24 mouse cellular contexts compared by ENCODE assay signal in genomic region chr15:25353498-25353897, GRCm38 (mm10).
A peak's percentile ranks its signal among the peaks of the same experiment; 100 is the strongest.
DNase-seq lines count a peak whose midpoint lies in the region; ATAC-seq and TF ChIP-seq lines count a peak whose summit lies in the region.
"Had no signal": no experiment of that assay in that cellular context is flagged by ENCODE, and none has a peak within 500 bp of the region (broad histone marks: within the 10 kb centered on the region; RNA-seq: fewer than 3 reads in every experiment).

No protein-coding gene starts in this region.

- no peak for TF ChIP-seq POLR2A in CH12.LX (IDR thresholded peaks at IDR 0.05; ENCODE audit: low read depth, low read length)

- no peak for TF ChIP-seq RAD21 in CH12.LX (IDR thresholded peaks at IDR 0.05; ENCODE audit: low read depth, low read length)

- H3K4me1 ChIP-seq in CH12.LX (ENCODE audit: control insufficient read depth in 1 of 2, insufficient read depth in 2 of 2) (peaks cover 0 to 46% of the 10 kb centered on the region in 2 experiments; a peak in 2 of 4 replicates), ES-E14 (ENCODE audit: control insufficient read depth in 2 of 2, insufficient read depth in 2 of 2, low read length in 2 of 2, poor library complexity in 1 of 2) (peaks cover 0 to 2% of the 10 kb centered on the region in 2 experiments; a peak in 1 of 4 replicates)
- H3K4me1 ChIP-seq in forebrain, embryonic 11.5 days (replicated peaks; ENCODE audit: control insufficient read depth, insufficient read depth, low read length) = no peaks in the 10 kb centered on the region
- H3K4me1 ChIP-seq in midbrain, embryonic 10.5 days = peaks cover 2% of the 10 kb centered on the region

- in situ Hi-C loops in CH12.LX (cut with MboI; ENCODE audit: low pct_ligation_motif_present, low pct_unique_long_range_greater_than_20kb, low sequenced_read_pairs) (no loop called here), ES-E14 (cut with MboI; ENCODE audit: low sequenced_read_pairs in 2 of 2, unreplicated experiment in 2 of 2) (no loop called here)

- H3K9me3 ChIP-seq in CH12.LX (replicated peaks; ENCODE audit: low read length) (no peaks in the 10 kb centered on the region), ES-E14 (ENCODE audit: control insufficient read depth, insufficient read depth, low read depth, low read length) (no peaks in the 10 kb centered on the region)
- no peaks in the 10 kb centered on the region for H3K9me3 ChIP-seq in forebrain, embryonic 11.5 days (ENCODE audit: control insufficient read depth, low read length)
- no peaks in the 10 kb centered on the region for H3K9me3 ChIP-seq in midbrain, embryonic 10.5 days (replicated peaks)

- TF ChIP-seq CTCF in CH12.LX (conservative IDR thresholded peaks at IDR 0.05 in 1 of 2, IDR thresholded peaks at IDR 0.05 in 1 of 2; ENCODE audit: low read depth in 2 of 2, low read length in 2 of 2) = no peak

- no peak overlapping the region for H3K4me2 ChIP-seq in CH12.LX (ENCODE audit: insufficient read depth, low read depth, poor library complexity, severe bottlenecking)
- H3K4me2 ChIP-seq in forebrain, embryonic 11.5 days (ENCODE audit: low read depth, low read length, severe bottlenecking) = no peak overlapping the region

- no peaks in the 10 kb centered on the region for H3K36me3 ChIP-seq in CH12.LX (replicated peaks in 1 of 2; ENCODE audit: control insufficient read depth in 1 of 2, insufficient read depth in 1 of 2, low read length in 1 of 2)
- H3K36me3 ChIP-seq in ES-E14 (ENCODE audit: control insufficient read depth, insufficient read depth, low read length, poor library complexity, severe bottlenecking) = no peaks in the 10 kb centered on the region
- H3K36me3 ChIP-seq in macrophage (ENCODE audit: inconsistent target) = no peaks in the 10 kb centered on the region
- H3K36me3 ChIP-seq in forebrain, embryonic 11.5 days (ENCODE audit: control insufficient read depth, insufficient read depth, low read length) = no peaks in the 10 kb centered on the region
- no peaks in the 10 kb centered on the region for H3K36me3 ChIP-seq in midbrain, embryonic 10.5 days
- H3K36me3 ChIP-seq: G1E had no signal

- TF ChIP-seq EP300 in CH12.LX (IDR thresholded peaks at IDR 0.05; ENCODE audit: low read length) = no peak

- peaks cover 2% of the 10 kb centered on the region for H3K27me3 ChIP-seq in CH12.LX (replicated peaks)
- H3K27me3 ChIP-seq in forebrain, embryonic 11.5 days (ENCODE audit: control insufficient read depth, insufficient read depth, low read length) = no peaks in the 10 kb centered on the region
- no peaks in the 10 kb centered on the region for H3K27me3 ChIP-seq in midbrain, embryonic 10.5 days (ENCODE audit: low read depth, poor library complexity, severe bottlenecking)
- H3K27me3 ChIP-seq: Patski had no signal

- 80% methylated on average over 6 of the region's 6 CpGs for WGBS in macrophage (ENCODE audit: missing documents)
- WGBS in forebrain, embryonic 11.5 days = 87% methylated on average over 6 of the region's 6 CpGs
- 81% methylated on average over 6 of the region's 6 CpGs for WGBS in midbrain, embryonic 10.5 days

- ATAC-seq in forebrain, embryonic 11.5 days (replicated peaks; ENCODE audit: low FRiP score) = no peak
- ATAC-seq: activated CD4-positive, CD25-positive, alpha-beta regulatory T cell, adult 4 months; CD4-positive, CD25-positive, alpha-beta regulatory T cell, adult 4 months; Patski had no signal

- H3K4me3 ChIP-seq in CH12.LX (replicated peaks in 1 of 3; ENCODE audit: low read depth in 2 of 3, low read length in 2 of 3, poor library complexity in 1 of 3) = no peak overlapping the region
- H3K4me3 ChIP-seq in ES-E14 (ENCODE audit: insufficient read depth in 1 of 2, low read depth in 1 of 2, low read length in 2 of 2, poor library complexity in 1 of 2, severe bottlenecking in 1 of 2) = no peak overlapping the region
- H3K4me3 ChIP-seq in macrophage (ENCODE audit: inconsistent target) = no peak overlapping the region
- H3K4me3 ChIP-seq in forebrain, embryonic 11.5 days (ENCODE audit: low read depth, low read length) = no peak overlapping the region
- no peak overlapping the region for H3K4me3 ChIP-seq in midbrain, embryonic 10.5 days

- DNase-seq in CH12.LX (ENCODE audit: extremely low read depth) (no peak), ES-E14 (ENCODE audit: low read depth, low spot score) (no peak), adipocyte (ENCODE audit: low spot score) (peak; percentile 50)
- no peak for DNase-seq in forebrain, embryonic 11.5 days (ENCODE audit: low spot score)
- no peak for DNase-seq in gastrocnemius, postnatal 10 days
- DNase-seq in adrenal gland, postnatal 14 days = no peak
- no peak for DNase-seq in midbrain, embryonic 10.5 days (ENCODE audit: low spot score)
- DNase-seq: adrenal gland, adult 2 months; adrenal gland, adult 8-10 months; adrenal gland, postnatal 10 days; adrenal gland, postnatal 25 days; adrenal gland, postnatal 36 days; B cell, adult 2 months; cerebellum, adult 11 months; cerebellum, adult 11-12 months; cerebellum, adult 18-20 months; cerebellum, adult 2 months; cerebellum, adult 8-10 months; cerebellum, adult 9-10 months had no signal

- H3K9ac ChIP-seq in CH12.LX (ENCODE audit: insufficient read depth, low read depth) = no peak overlapping the region
- H3K9ac ChIP-seq in ES-E14 (ENCODE audit: insufficient read depth, low read depth, low read length, poor library complexity, severe bottlenecking) = no peak overlapping the region
- no peak overlapping the region for H3K9ac ChIP-seq in forebrain, embryonic 11.5 days (ENCODE audit: low read length)

- H3K79me2 ChIP-seq in CH12.LX (replicated peaks; ENCODE audit: control insufficient read depth, extremely low read depth, insufficient read depth, poor library complexity, severe bottlenecking) = no peaks in the 10 kb centered on the region
- H3K79me2 ChIP-seq in macrophage (ENCODE audit: inconsistent target) = no peaks in the 10 kb centered on the region

- dilution Hi-C loops in CH12.LX (cut with MboI; ENCODE audit: extremely low pct_ligation_motif_present, extremely low pct_unique_long_range_greater_than_20kb, low sequenced_read_pairs) = no loop called here

- H3K27ac ChIP-seq in CH12.LX (ENCODE audit: insufficient read depth, low read depth) (no peak overlapping the region), ES-E14 (ENCODE audit: insufficient read depth, low read depth, low read length, poor library complexity, severe bottlenecking) (no peak overlapping the region), macrophage (0 out of 2 replicates have a peak overlapping the region, but pooled peaks have one; percentile 79)
- H3K27ac ChIP-seq in forebrain, embryonic 11.5 days (ENCODE audit: low read depth, low read length) = no peak overlapping the region
- no peak overlapping the region for H3K27ac ChIP-seq in midbrain, embryonic 10.5 days (replicated peaks)

TF ChIP-seq in CH12.LX, 34 proteins besides CTCF, POLR2A, EP300 and RAD21:
- TF ChIP-seq MAX (IDR thresholded peaks at IDR 0.05; ENCODE audit: low read length) (no peak), MAFK (IDR thresholded peaks at IDR 0.05; ENCODE audit: insufficient replicate concordance, low read length) (peak; percentile 66; the same call in 1 of the 2 replicates), SMC3 (IDR thresholded peaks at IDR 0.05; ENCODE audit: low read depth, low read length) (no peak), MXI1 (IDR thresholded peaks at IDR 0.05; ENCODE audit: low read depth, low read length) (no peak)
TF ChIP-seq in CH12.LX: peak in this region for 1.

TF ChIP-seq in ES-E14, 5 proteins besides CTCF, POLR2A, EP300 and RAD21:
- no peak for TF ChIP-seq ZC3H11A (IDR thresholded peaks at IDR 0.05; ENCODE audit: borderline replicate concordance, low read depth, low read length)
- TF ChIP-seq CHD2 (IDR thresholded peaks at IDR 0.05; ENCODE audit: low read depth, low read length) = no peak
- peak; percentile 62 for TF ChIP-seq MAFK (IDR thresholded peaks at IDR 0.05; ENCODE audit: insufficient read depth, low read depth, low read length)
- no peak for TF ChIP-seq ZNF384 (IDR thresholded peaks at IDR 0.05; ENCODE audit: low read depth, low read length)
- TF ChIP-seq HCFC1 (IDR thresholded peaks at IDR 0.05; ENCODE audit: borderline replicate concordance, insufficient read depth, low read length) = no peak
